Mouse (Mus musculus): ENCODE measurements around the gene Hypk.

- no peak for TF ChIP-seq CTCF (IDR thresholded peaks at IDR 0.05; ENCODE audit: low read depth)
- no peak for TF ChIP-seq EP300 (optimal IDR thresholded peaks at IDR 0.05)
Measured at GRCm38 (mm10) chr2:121415103-121415502, 38.0 kb upstream of the Hypk start.
